Mouse (Mus musculus): Measurements from ENCODE around the gene Hrct1. TPM values are rescaled to one million over a fixed set of nuclear protein-coding genes. Genes with fewer than 3 reads are reported as not detected.

Gene Hrct1
- polyA plus RNA-seq, 1 experiment from 2014 or later: 0.29 TPM

GRCm38 (mm10) chr4:43720491-43721228 is 6.3 kb upstream of the Hrct1 start:
- Histone ChIP-seq H3K9ac (ENCODE audit: low read length) (no peak overlapping the region), H3K9me3 (ENCODE audit: control insufficient read depth, low read length) (no peaks in the 10 kb centered on the region), H3K36me3 (ENCODE audit: control insufficient read depth, insufficient read depth, low read length) (no peaks in the 10 kb centered on the region), H3K4me1 (ENCODE audit: control insufficient read depth, insufficient read depth, low read length) (no peaks in the 10 kb centered on the region), H3K4me3 (ENCODE audit: low read depth, low read length) (no peak overlapping the region), H3K27ac (replicated peaks; ENCODE audit: low read depth, low read length) (no peak overlapping the region), H3K4me2 (ENCODE audit: low read depth, severe bottlenecking) (no peak overlapping the region), H3K27me3 (ENCODE audit: control insufficient read depth, insufficient read depth, low read length) (no peaks in the 10 kb centered on the region)
- no peak for DNase-seq (ENCODE audit: low spot score)
- WGBS: 73% methylated on average over 13 of the region's 16 CpGs
- ATAC-seq (ENCODE audit: insufficient number of reproducible peaks, low FRiP score, low TSS enrichment, low read depth): no peak

- Histone ChIP-seq H3K27me3 (ENCODE audit: control insufficient read depth, insufficient read depth, low read length) (no peaks in the 10 kb centered on the region), H3K27ac (replicated peaks; ENCODE audit: low read depth, low read length) (no peak overlapping the region), H3K4me1 (ENCODE audit: control insufficient read depth, insufficient read depth, low read length) (no peaks in the 10 kb centered on the region), H3K9me3 (ENCODE audit: control insufficient read depth, low read length) (no peaks in the 10 kb centered on the region), H3K9ac (ENCODE audit: low read length) (no peak overlapping the region), H3K4me2 (ENCODE audit: low read depth, severe bottlenecking) (no peak overlapping the region), H3K4me3 (ENCODE audit: low read depth, low read length) (no peak overlapping the region), H3K36me3 (ENCODE audit: control insufficient read depth, insufficient read depth, low read length) (no peaks in the 10 kb centered on the region)
- ATAC-seq (ENCODE audit: insufficient number of reproducible peaks, low FRiP score, low TSS enrichment, low read depth) (no peak), DNase-seq (ENCODE audit: low spot score) (no peak)
- WGBS: 92% methylated on average over 4 of the region's 4 CpGs
Observed at GRCm38 (mm10) chr4:43722191-43722590, 4.8 kb upstream of the Hrct1 start.

DNA sequence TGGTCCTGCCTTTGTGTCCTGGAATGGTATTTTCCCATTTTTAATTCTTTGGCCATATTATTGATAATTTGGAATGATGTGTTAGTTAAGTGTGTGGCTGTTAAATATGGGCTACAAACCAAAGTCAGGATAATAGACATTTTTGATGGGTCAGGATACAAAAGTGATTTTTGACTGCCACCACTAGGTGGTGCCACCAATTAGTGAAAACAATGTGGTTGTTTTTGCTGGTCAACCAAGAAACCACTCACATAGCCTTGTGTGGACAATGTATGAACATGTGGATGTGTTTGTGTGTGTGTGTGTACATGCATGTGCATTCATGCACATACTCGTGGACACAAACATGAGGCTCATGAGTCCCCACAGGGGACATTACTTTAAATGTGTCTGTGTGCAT is 2.2 kb upstream of the Hrct1 start:
- Histone ChIP-seq H3K4me3 (ENCODE audit: low read depth, low read length) (no peak overlapping the region), H3K36me3 (ENCODE audit: control insufficient read depth, insufficient read depth, low read length) (no peaks in the 10 kb centered on the region), H3K9me3 (ENCODE audit: control insufficient read depth, low read length) (no peaks in the 10 kb centered on the region), H3K27ac (replicated peaks; ENCODE audit: low read depth, low read length) (no peak overlapping the region), H3K4me1 (ENCODE audit: control insufficient read depth, insufficient read depth, low read length) (no peaks in the 10 kb centered on the region), H3K27me3 (ENCODE audit: control insufficient read depth, insufficient read depth, low read length) (no peaks in the 10 kb centered on the region), H3K4me2 (ENCODE audit: low read depth, severe bottlenecking) (no peak overlapping the region), H3K9ac (ENCODE audit: low read length) (no peak overlapping the region)
- peak; percentile 57 for DNase-seq (ENCODE audit: low spot score)
- 28% methylated on average over 1 of the region's 1 CpGs for whole genome bisulfite sequencing
- no peak for ATAC-seq (ENCODE audit: insufficient number of reproducible peaks, low FRiP score, low TSS enrichment, low read depth)

- Histone ChIP-seq H3K9ac (ENCODE audit: low read length) (no peak overlapping the region), H3K36me3 (ENCODE audit: control insufficient read depth, insufficient read depth, low read length) (no peaks in the 10 kb centered on the region), H3K4me2 (ENCODE audit: low read depth, severe bottlenecking) (no peak overlapping the region), H3K27me3 (ENCODE audit: control insufficient read depth, insufficient read depth, low read length) (no peaks in the 10 kb centered on the region), H3K4me1 (ENCODE audit: control insufficient read depth, insufficient read depth, low read length) (0 out of 2 replicates have a peak, but pooled peaks cover 2% of the 10 kb centered on the region), H3K27ac (replicated peaks; ENCODE audit: low read depth, low read length) (no peak overlapping the region), H3K9me3 (ENCODE audit: control insufficient read depth, low read length) (no peaks in the 10 kb centered on the region), H3K4me3 (ENCODE audit: low read depth, low read length) (no peak overlapping the region)
- WGBS: 63% methylated on average over 12 of the region's 12 CpGs
- DNase-seq (ENCODE audit: low spot score): no peak
- ATAC-seq (ENCODE audit: insufficient number of reproducible peaks, low FRiP score, low TSS enrichment, low read depth): no peak
Observed at GRCm38 (mm10) chr4:43726228-43726993, 577 bp upstream of the Hrct1 start.

GRCm38 (mm10) chr4:43727718-43728575 is 959 bp downstream of the Hrct1 start:
- H3K4me1 ChIP-seq (ENCODE audit: control insufficient read depth, insufficient read depth, low read length): 0 out of 2 replicates have a peak, but pooled peaks cover 2% of the 10 kb centered on the region
- DNase-seq (ENCODE audit: low spot score): no peak
- no peak overlapping the region for H3K4me2 ChIP-seq (ENCODE audit: low read depth, severe bottlenecking)
- ATAC-seq (ENCODE audit: insufficient number of reproducible peaks, low FRiP score, low TSS enrichment, low read depth): no peak
- H3K9me3 ChIP-seq (ENCODE audit: control insufficient read depth, low read length): no peaks in the 10 kb centered on the region
- no peak overlapping the region for H3K9ac ChIP-seq (ENCODE audit: low read length)
- H3K27me3 ChIP-seq (ENCODE audit: control insufficient read depth, insufficient read depth, low read length): no peaks in the 10 kb centered on the region
- WGBS: 73% methylated on average over 7 of the region's 7 CpGs
- no peaks in the 10 kb centered on the region for H3K36me3 ChIP-seq (ENCODE audit: control insufficient read depth, insufficient read depth, low read length)
- no peak overlapping the region for H3K4me3 ChIP-seq (ENCODE audit: low read depth, low read length)
- H3K27ac ChIP-seq (replicated peaks; ENCODE audit: low read depth, low read length): no peak overlapping the region

- Histone ChIP-seq H3K36me3 (ENCODE audit: control insufficient read depth, insufficient read depth, low read length) (no peaks in the 10 kb centered on the region), H3K27ac (replicated peaks; ENCODE audit: low read depth, low read length) (no peak overlapping the region), H3K27me3 (ENCODE audit: control insufficient read depth, insufficient read depth, low read length) (no peaks in the 10 kb centered on the region), H3K4me2 (ENCODE audit: low read depth, severe bottlenecking) (no peak overlapping the region), H3K9ac (ENCODE audit: low read length) (no peak overlapping the region), H3K4me1 (ENCODE audit: control insufficient read depth, insufficient read depth, low read length) (0 out of 2 replicates have a peak, but pooled peaks cover 2% of the 10 kb centered on the region), H3K9me3 (ENCODE audit: control insufficient read depth, low read length) (no peaks in the 10 kb centered on the region), H3K4me3 (ENCODE audit: low read depth, low read length) (no peak overlapping the region)
- DNase-seq (ENCODE audit: low spot score) (no peak), ATAC-seq (ENCODE audit: insufficient number of reproducible peaks, low FRiP score, low TSS enrichment, low read depth) (no peak)
- WGBS: 71% methylated on average over 5 of the region's 5 CpGs
Observed at GRCm38 (mm10) chr4:43728576-43728954, 1.6 kb downstream of the Hrct1 start.

DNA sequence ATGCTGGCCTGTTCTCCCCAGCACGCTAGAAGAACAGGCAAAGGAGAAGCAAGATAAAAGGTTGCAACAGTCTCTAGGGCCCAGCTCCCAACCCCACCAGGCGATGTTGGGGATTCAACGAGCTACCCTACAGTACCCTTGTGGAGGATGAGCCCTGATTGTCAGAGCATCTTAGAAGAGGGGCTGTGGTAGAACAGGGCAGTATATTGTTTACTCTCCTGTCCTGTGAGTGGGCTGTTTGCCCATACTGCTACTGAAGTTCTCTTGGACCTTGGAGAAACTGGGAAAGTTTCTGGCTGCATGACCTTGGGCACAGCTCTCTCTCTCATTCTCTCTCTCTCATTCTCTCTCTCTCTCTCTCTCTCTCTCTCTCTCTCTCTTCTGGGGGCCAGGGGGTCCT is 2.1 kb downstream of the Hrct1 start:
- 0 out of 2 replicates have a peak, but pooled peaks cover 2% of the 10 kb centered on the region for H3K4me1 ChIP-seq (ENCODE audit: control insufficient read depth, insufficient read depth, low read length)

More for the DNA sequence above, 2.1 kb downstream of the Hrct1 start:
- Histone ChIP-seq H3K27me3 (ENCODE audit: control insufficient read depth, insufficient read depth, low read length) (no peaks in the 10 kb centered on the region), H3K4me3 (ENCODE audit: low read depth, low read length) (no peak overlapping the region), H3K27ac (replicated peaks; ENCODE audit: low read depth, low read length) (no peak overlapping the region), H3K9ac (ENCODE audit: low read length) (no peak overlapping the region), H3K9me3 (ENCODE audit: control insufficient read depth, low read length) (no peaks in the 10 kb centered on the region), H3K4me2 (ENCODE audit: low read depth, severe bottlenecking) (no peak overlapping the region), H3K36me3 (ENCODE audit: control insufficient read depth, insufficient read depth, low read length) (no peaks in the 10 kb centered on the region)
- WGBS: 78% methylated on average over 3 of the region's 3 CpGs
- ATAC-seq (ENCODE audit: insufficient number of reproducible peaks, low FRiP score, low TSS enrichment, low read depth): no peak
- no peak for DNase-seq (ENCODE audit: low spot score)
